Mouse (Mus musculus): ENCODE measurements at regions not wholly inside any gene's neighbourhood (a gene's known extent, or its start where the extent isn't known, plus 50 kb on each side); places are given as distances from the start of the nearest gene placed in this dataset.
"Not testable (repeated sequence)": the region's sequence is repeated elsewhere in the genome, so short reads cannot be mapped to it uniquely, and the experiment has no call there.

GRCm38 (mm10) chr3:111194541-111194940 is 943.7 kb upstream of the Prmt6 start:
- no peak overlapping the region for H3K27ac ChIP-seq (replicated peaks)
- ATAC-seq (ENCODE audit: low FRiP score, low read depth) = no peak
- no peak overlapping the region for H3K9ac ChIP-seq
- WGBS = 81% methylated on average over 2 of the region's 2 CpGs
- H3K27me3 ChIP-seq = no peaks in the 10 kb centered on the region
- no peak overlapping the region for H3K4me2 ChIP-seq
- H3K36me3 ChIP-seq = no peaks in the 10 kb centered on the region
- no peak overlapping the region for H3K4me3 ChIP-seq
- no peaks in the 10 kb centered on the region for H3K4me1 ChIP-seq (replicated peaks)
- H3K9me3 ChIP-seq = no peaks in the 10 kb centered on the region

- no peak overlapping the region for H3K27ac ChIP-seq (replicated peaks)
- H3K36me3 ChIP-seq = no peaks in the 10 kb centered on the region
- H3K4me1 ChIP-seq (replicated peaks) = no peaks in the 10 kb centered on the region
- H3K9me3 ChIP-seq = no peaks in the 10 kb centered on the region
- no peak overlapping the region for H3K4me2 ChIP-seq
- H3K4me3 ChIP-seq = no peak overlapping the region
- no peak overlapping the region for H3K9ac ChIP-seq
- 88% methylated on average over 3 of the region's 3 CpGs for WGBS
- H3K27me3 ChIP-seq = no peaks in the 10 kb centered on the region
- no peak for ATAC-seq (ENCODE audit: low FRiP score, low read depth)
Measured at GRCm38 (mm10) chr3:111166698-111167097, 915.9 kb upstream of the Prmt6 start.

- H3K4me3 ChIP-seq; H3K27me3 ChIP-seq; H3K36me3 ChIP-seq; H3K27ac ChIP-seq (replicated peaks); H3K9ac ChIP-seq; H3K9me3 ChIP-seq; H3K4me2 ChIP-seq; H3K4me1 ChIP-seq (replicated peaks); ATAC-seq (ENCODE audit: low FRiP score, low read depth): not testable (repeated sequence)
- 96% methylated on average over 1 of the region's 1 CpGs for WGBS
Measured at GRCm38 (mm10) chr3:111141196-111141595, 890.4 kb upstream of the Prmt6 start.

GRCm38 (mm10) chr3:111108982-111109381 is 858.2 kb upstream of the Prmt6 start:
- H3K27ac ChIP-seq (replicated peaks) = no peak overlapping the region
- 89% methylated on average over 7 of the region's 7 CpGs for WGBS

GRCm38 (mm10) chr3:111102646-111103045 is 851.8 kb upstream of the Prmt6 start:
- ATAC-seq (ENCODE audit: low FRiP score, low read depth) = no peak
- Histone ChIP-seq H3K4me3 (no peak overlapping the region), H3K4me2 (no peak overlapping the region), H3K27me3 (no peaks in the 10 kb centered on the region), H3K9me3 (no peaks in the 10 kb centered on the region), H3K36me3 (no peaks in the 10 kb centered on the region), H3K9ac (no peak overlapping the region), H3K27ac (replicated peaks) (no peak overlapping the region), H3K4me1 (replicated peaks) (no peaks in the 10 kb centered on the region)
- WGBS = 91% methylated on average over 1 of the region's 1 CpGs

More at GRCm38 (mm10) chr3:111108982-111109381, 858.2 kb upstream of the Prmt6 start:
- H3K9ac ChIP-seq = no peak overlapping the region
- H3K4me2 ChIP-seq = no peak overlapping the region
- no peaks in the 10 kb centered on the region for H3K27me3 ChIP-seq
- no peaks in the 10 kb centered on the region for H3K4me1 ChIP-seq (replicated peaks)
- no peaks in the 10 kb centered on the region for H3K36me3 ChIP-seq
- H3K9me3 ChIP-seq = no peaks in the 10 kb centered on the region
- no peak for ATAC-seq (ENCODE audit: low FRiP score, low read depth)
- no peak overlapping the region for H3K4me3 ChIP-seq

- Histone ChIP-seq H3K4me2 (no peak overlapping the region), H3K27ac (replicated peaks) (no peak overlapping the region), H3K4me3 (no peak overlapping the region), H3K27me3 (no peaks in the 10 kb centered on the region), H3K9me3 (no peaks in the 10 kb centered on the region), H3K9ac (no peak overlapping the region), H3K36me3 (no peaks in the 10 kb centered on the region), H3K4me1 (replicated peaks) (no peaks in the 10 kb centered on the region; the same call in 1 of the 2 replicates)
- WGBS = 69% methylated on average over 1 of the region's 1 CpGs
- no peak for ATAC-seq (ENCODE audit: low FRiP score, low read depth)
Measured at GRCm38 (mm10) chr3:111074311-111074710, 823.5 kb upstream of the Prmt6 start.

GRCm38 (mm10) chr3:111070301-111070700 is 819.5 kb upstream of the Prmt6 start:
- H3K36me3 ChIP-seq = no peaks in the 10 kb centered on the region
- H3K4me3 ChIP-seq = no peak overlapping the region
- no peak for ATAC-seq (ENCODE audit: low FRiP score, low read depth)
- H3K27ac ChIP-seq (replicated peaks) = no peak overlapping the region
- no peaks in the 10 kb centered on the region; the same call in 1 of the 2 replicates for H3K4me1 ChIP-seq (replicated peaks)
- H3K9ac ChIP-seq = no peak overlapping the region
- H3K9me3 ChIP-seq = no peaks in the 10 kb centered on the region
- no peaks in the 10 kb centered on the region for H3K27me3 ChIP-seq
- no peak overlapping the region for H3K4me2 ChIP-seq

GRCm38 (mm10) chr3:111069843-111070242 is 819.0 kb upstream of the Prmt6 start:
- Histone ChIP-seq H3K4me3 (no peak overlapping the region), H3K4me1 (replicated peaks) (no peaks in the 10 kb centered on the region; the same call in 1 of the 2 replicates), H3K9me3 (no peaks in the 10 kb centered on the region), H3K36me3 (no peaks in the 10 kb centered on the region), H3K9ac (no peak overlapping the region), H3K27ac (replicated peaks) (no peak overlapping the region), H3K27me3 (no peaks in the 10 kb centered on the region), H3K4me2 (no peak overlapping the region)
- 0 out of 2 replicates have a peak, but pooled peaks have one; percentile 42 for ATAC-seq (ENCODE audit: low FRiP score, low read depth)
- WGBS = 46% methylated on average over 2 of the region's 2 CpGs

GRCm38 (mm10) chr3:111069156-111069555 is 818.4 kb upstream of the Prmt6 start:
- H3K4me3 ChIP-seq = no peak overlapping the region
- 24% methylated on average over 7 of the region's 7 CpGs for WGBS
- no peak overlapping the region for H3K4me2 ChIP-seq
- no peak overlapping the region for H3K27ac ChIP-seq (replicated peaks)
- no peak for ATAC-seq (ENCODE audit: low FRiP score, low read depth)
- no peak overlapping the region for H3K9ac ChIP-seq
- H3K4me1 ChIP-seq (replicated peaks) = no peaks in the 10 kb centered on the region; the same call in 1 of the 2 replicates
- H3K9me3 ChIP-seq = no peaks in the 10 kb centered on the region
- no peaks in the 10 kb centered on the region for H3K36me3 ChIP-seq
- H3K27me3 ChIP-seq = no peaks in the 10 kb centered on the region

- no peaks in the 10 kb centered on the region for H3K9me3 ChIP-seq
- 82% methylated on average over 2 of the region's 2 CpGs for WGBS
- no peak overlapping the region for H3K27ac ChIP-seq (replicated peaks)
- H3K4me3 ChIP-seq = no peak overlapping the region
- H3K4me1 ChIP-seq (replicated peaks) = no peaks in the 10 kb centered on the region
- H3K27me3 ChIP-seq = no peaks in the 10 kb centered on the region
- no peaks in the 10 kb centered on the region for H3K36me3 ChIP-seq
- ATAC-seq (ENCODE audit: low FRiP score, low read depth) = no peak
- H3K9ac ChIP-seq = no peak overlapping the region
- H3K4me2 ChIP-seq = no peak overlapping the region
Measured at GRCm38 (mm10) chr3:111049638-111050037, 798.8 kb upstream of the Prmt6 start.

Measured in hindbrain, embryonic 15.5 days (tissue).